Mouse (Mus musculus): ENCODE data around the gene Lin54.

DNA sequence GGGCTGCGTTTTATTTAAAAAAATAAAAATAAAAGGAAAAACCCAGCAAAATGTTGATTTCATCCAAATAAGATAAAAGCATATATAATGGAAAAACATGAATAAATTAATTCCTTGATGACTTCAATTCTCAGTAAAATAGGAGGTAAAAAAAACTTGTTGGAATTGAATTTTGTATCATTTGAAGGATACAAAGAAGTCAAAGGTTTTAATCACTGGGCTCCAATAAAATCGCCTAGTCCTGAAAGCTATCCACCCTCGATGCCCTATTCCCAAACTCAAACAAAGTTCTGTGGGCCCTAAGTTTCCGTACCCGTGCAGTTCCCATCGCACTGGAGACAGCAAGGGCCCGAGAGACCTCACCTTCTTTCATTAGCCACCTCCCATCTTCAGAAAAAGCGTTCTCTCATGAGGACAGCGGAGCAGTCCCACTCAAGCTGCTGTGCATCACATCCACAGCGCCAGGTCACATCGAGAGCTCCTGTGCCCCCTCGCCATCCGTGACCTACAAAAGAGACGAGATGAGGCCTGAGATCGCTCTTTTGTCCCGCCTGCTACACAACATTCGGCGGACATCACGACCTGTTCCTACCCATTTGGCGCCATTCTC lies 71.6 kb downstream of the Lin54 start:
- TF ChIP-seq CTCF (conservative IDR thresholded peaks at IDR 0.05 in 1 of 2, IDR thresholded peaks at IDR 0.05 in 1 of 2; ENCODE audit: low read depth in 2 of 2, low read length in 2 of 2), result no peak
- no peak for TF ChIP-seq KAT2A (IDR thresholded peaks at IDR 0.05; ENCODE audit: insufficient replicate concordance, low read length)
- TF ChIP-seq PAX5 (IDR thresholded peaks at IDR 0.05; ENCODE audit: low read length), result no peak
- no peak for TF ChIP-seq TBP (conservative IDR thresholded peaks at IDR 0.05; ENCODE audit: low read depth, low read length)
- TF ChIP-seq ELF1 (IDR thresholded peaks at IDR 0.05; ENCODE audit: low read depth, low read length), result no peak
- TF ChIP-seq EP300 (IDR thresholded peaks at IDR 0.05; ENCODE audit: low read length), result no peak

Measured in CH12.LX (cell line).